Mouse (Mus musculus): Measurements from ENCODE around the gene Ppp1r3d. TPM values are rescaled to one million over a fixed set of nuclear protein-coding genes. Genes with fewer than 3 reads are reported as not detected.

Ppp1r3d gene
- 3.8 and 4.2 TPM in 2 replicates for polyA plus RNA-seq (2012; rRNA removed)

- DNase-seq (ENCODE audit: low spot score), result peak; percentile 43
Measured at GRCm38 (mm10) chr2:178414261-178415149, at the start of gene Ppp1r3d, which contains the start of gene Fam217b. Gene Ppp1r3d (minus strand): TSS chr2:178414472. Gene Fam217b (plus strand): TSS chr2:178414524.

DNA sequence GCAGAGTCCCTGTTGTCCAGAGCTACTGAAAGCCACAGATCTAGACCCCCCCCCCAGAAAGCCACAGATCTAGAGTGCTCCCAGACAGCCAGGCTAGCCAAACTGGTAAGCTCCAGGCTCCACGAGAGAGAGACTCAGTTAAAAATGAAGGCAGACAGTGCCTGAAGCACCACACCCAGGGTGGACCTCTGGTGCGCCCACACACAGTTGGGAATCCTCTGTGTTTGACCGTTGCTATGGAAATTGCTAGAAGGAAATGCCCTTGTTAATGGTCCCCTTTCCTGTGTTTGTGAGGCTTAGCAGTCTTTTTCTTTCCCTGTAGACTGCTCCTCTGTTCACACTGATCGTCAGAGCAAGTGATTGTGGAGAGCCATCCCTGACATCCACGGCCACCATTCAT, 46.1 kb upstream of the Ppp1r3d start:
- DNase-seq (ENCODE audit: low spot score), result no peak

DNA sequence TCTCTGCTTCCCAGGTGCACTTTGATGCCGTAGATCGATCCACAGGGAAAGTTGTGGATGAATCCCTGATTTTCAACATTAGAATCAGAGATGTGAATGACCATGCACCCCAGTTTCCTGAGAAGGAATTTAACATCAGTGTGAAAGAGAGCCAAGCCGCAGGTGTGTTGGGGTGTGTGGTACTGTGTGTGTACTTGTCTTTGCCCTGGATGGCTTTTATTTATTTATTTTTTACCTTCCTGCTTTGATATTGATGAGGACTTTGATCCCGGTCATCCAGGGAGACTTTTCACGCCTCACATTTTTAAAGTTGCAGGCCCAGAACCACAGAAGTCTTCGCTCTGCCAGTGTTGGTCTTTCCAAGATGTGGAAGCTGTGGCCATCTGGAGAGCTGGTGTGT, 43.1 kb upstream of the Ppp1r3d start:
- DNase-seq (ENCODE audit: low spot score), result no peak

GRCm38 (mm10) chr2:178454664-178455516, 40.6 kb upstream of the Ppp1r3d start:
- DNase-seq (ENCODE audit: low spot score), result no peak

GRCm38 (mm10) chr2:178450961-178451360, 36.7 kb upstream of the Ppp1r3d start:
- no peak for DNase-seq (ENCODE audit: low spot score)

DNA sequence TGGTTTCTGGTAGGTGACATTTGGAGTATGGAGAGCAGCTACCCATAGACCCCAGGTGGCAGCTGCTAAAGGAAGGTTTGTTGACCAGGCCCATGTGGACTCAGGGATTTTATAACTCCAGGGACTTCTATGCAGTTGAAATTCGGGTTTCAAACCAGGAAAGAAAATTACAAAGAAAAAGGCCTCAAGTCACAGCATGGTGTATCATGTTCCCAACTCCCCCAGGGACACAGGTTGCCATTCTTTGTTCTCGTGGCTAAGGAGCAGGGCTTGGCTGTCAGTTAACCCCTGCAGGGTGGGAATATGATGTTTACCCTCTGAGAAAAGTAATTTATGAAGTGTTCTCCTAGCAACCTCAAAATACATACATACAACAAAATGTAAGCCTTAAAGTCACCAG, 36.0 kb upstream of the Ppp1r3d start:
- no peak for DNase-seq (ENCODE audit: low spot score)

DNA sequence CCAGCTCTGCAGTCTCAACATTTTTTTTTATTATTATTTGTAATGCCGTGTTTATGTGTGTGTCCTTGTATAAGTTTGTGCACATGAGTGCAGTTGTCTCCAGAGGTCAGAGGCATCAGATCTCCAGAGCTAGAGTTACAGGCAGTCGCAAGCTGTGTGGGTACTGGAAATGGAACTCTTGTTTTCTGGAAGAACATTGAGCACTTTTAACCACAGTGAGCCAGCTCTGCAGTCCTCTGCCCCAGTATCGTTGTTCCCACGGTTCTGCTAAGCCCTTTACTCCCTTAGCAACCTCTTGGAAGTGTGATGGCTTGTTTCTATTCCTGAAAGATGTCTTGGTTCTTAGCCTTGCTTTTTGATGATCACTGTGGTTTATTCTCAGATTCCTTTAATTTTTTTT, 35.1 kb upstream of the Ppp1r3d start:
- no peak for DNase-seq (ENCODE audit: low spot score)

GRCm38 (mm10) chr2:178437311-178437710, 23.0 kb upstream of the Ppp1r3d start:
- DNase-seq (ENCODE audit: low spot score), result no peak

DNA sequence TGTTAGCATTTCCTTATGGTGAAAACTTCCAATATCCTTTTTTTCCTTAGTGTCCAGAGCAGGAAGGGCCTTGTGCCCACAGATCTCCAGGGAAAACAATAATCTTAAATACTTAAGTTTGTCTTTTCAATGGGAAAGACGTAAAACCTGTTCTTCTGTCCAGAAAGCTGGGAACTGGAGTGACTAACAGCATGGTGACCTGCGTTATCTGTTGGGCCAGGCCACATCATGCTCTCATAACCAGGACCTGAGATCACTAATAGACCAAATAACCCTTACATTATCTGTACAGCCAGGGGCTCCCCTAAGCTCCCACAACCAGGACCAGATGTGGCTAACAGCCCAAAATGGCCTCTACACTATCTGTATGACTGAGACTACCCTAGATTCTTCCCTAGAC, 19.6 kb upstream of the Ppp1r3d start:
- DNase-seq (ENCODE audit: low spot score), result no peak

- no peak for DNase-seq (ENCODE audit: low spot score)
Measured at GRCm38 (mm10) chr2:178433495-178433894, 19.2 kb upstream of the Ppp1r3d start.

- DNase-seq (ENCODE audit: low spot score), result no peak
Measured at GRCm38 (mm10) chr2:178430231-178430630, 16.0 kb upstream of the Ppp1r3d start, which contains the start of gene Cdh26. Gene Cdh26 (plus strand): TSS chr2:178430531.

GRCm38 (mm10) chr2:178429426-178429825, 15.2 kb upstream of the Ppp1r3d start:
- DNase-seq (ENCODE audit: low spot score), result no peak

- DNase-seq (ENCODE audit: low spot score), result no peak
Measured at GRCm38 (mm10) chr2:178428676-178429075, 14.4 kb upstream of the Ppp1r3d start.

DNA sequence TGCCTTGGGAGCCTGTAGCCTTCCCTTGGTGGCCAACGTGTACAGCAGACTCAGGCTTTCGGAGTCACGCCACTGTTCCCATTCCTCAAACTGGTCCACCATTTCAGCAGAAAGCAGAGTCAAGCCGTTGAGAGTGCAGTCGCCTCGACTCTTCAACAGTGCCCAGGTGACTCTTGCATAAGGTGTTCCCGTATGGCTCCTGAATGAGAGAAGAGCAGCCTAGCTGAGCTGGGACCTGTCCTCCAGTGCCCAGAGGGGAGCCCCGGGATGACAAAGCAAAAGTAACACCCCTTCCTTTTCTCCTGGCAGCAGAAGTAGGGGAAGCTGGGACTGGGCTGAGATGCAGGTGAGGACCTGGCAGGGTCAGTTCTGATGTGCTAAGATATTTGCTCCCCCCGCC, 13.9 kb upstream of the Ppp1r3d start:
- no peak for DNase-seq (ENCODE audit: low spot score)

DNA sequence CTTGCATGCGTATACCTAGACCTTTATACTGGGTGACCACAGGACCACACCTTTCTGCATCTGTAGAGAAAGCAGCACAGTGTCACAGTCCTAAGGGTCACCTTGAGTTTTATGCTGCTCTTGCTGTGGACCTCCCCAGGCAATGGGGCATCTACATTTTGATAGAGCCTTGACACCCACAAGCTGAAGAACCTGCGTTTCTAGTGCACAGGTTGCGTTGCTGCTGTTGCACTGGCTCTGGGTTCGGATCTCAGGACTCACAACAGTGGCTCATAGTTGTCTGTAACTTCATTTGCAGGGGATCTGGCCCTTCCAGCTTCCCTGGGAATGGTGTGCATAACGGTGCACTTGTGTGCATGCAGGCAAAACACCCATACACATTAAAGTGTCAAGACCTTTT, 12.9 kb upstream of the Ppp1r3d start:
- no peak for DNase-seq (ENCODE audit: low spot score)

DNA sequence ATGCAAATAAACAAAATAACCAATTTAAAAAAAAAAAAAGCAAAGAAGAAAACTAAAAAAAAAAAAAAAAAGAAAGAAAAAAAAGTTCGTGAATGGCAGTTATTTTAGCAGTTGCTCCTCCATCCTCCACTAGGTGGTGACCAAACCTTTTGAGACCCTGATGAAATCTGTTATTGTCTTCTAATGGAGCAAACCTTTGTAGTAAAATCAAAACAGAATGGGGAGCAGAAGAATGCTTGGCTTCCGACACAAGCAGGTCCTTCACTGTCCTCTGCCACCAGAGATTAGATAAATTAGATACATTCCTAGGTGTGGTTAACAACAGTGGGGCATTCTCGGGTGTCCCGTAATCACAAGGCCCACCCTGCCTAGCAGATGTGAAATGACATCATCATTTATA, 12.0 kb upstream of the Ppp1r3d start:
- no peak for DNase-seq (ENCODE audit: low spot score)

DNA sequence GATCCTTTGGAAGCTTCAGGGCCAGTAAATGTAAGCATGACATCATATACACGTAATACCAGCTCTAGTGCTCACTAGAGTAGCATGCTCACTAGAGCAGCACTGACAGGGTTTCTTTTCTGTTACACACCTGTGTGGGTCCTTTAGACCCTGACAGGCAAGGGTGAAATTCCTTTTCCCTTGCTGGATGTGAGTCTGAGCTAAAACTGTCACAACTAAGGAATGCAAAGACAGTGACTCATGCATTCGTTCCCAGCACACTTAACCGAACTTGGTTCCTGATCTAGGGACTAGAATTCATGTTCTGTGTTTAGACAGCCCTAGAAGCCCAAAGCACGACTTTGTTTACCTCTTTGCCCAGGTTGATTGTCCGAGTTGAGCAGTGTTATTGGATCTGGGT, 9.0 kb upstream of the Ppp1r3d start:
- DNase-seq (ENCODE audit: low spot score), result no peak

- DNase-seq (ENCODE audit: low spot score), result no peak
Measured at GRCm38 (mm10) chr2:178422186-178422585, 7.9 kb upstream of the Ppp1r3d start.

GRCm38 (mm10) chr2:178421603-178422002, 7.3 kb upstream of the Ppp1r3d start:
- no peak for DNase-seq (ENCODE audit: low spot score)

- no peak for DNase-seq (ENCODE audit: low spot score)
Measured at GRCm38 (mm10) chr2:178420576-178420975, 6.3 kb upstream of the Ppp1r3d start.

DNA sequence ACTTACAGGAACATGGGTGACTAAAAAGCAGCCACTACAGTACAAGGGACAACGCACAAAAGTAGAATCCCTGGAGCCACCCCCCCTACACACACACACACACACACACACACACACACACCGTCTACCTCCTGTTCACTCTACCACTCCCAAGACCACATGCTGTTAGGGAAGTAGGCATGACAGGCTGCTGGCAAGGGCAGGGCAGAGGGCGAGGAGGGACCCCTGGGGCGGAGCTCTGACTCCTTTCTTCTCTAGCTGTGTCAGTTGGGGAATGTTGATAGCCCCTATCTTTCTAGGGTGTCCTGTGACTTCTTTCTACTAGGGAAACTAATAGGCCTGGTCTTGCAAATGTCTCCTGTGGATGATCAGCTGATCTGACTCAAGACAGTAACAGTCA, 2.7 kb upstream of the Ppp1r3d start:
- no peak for DNase-seq (ENCODE audit: low spot score)

- DNase-seq (ENCODE audit: low spot score), result no peak
Measured at GRCm38 (mm10) chr2:178416427-178416826, 2.2 kb upstream of the Ppp1r3d start.

- DNase-seq (ENCODE audit: low spot score), result no peak
Measured at GRCm38 (mm10) chr2:178415150-178415448, 827 bp upstream of the Ppp1r3d start.
